Mouse (Mus musculus) heart, adult 9 months (tissue): Measurements from ENCODE around the gene Cers2.

Source experiments
- DNase-seq, 2 experiments: peaks; one replicate each; pipeline ENCODE4 v3.0.0; 2022; ENCODE audit warnings: low spot score in 2 of 2

The Cers2 gene

GRCm38 (mm10) chr3:95314486-95315093 is at the start of gene Cers2:
Gene Cers2 (plus strand): TSS chr3:95314791.
- no peak for DNase-seq

- no peak for DNase-seq
Observed at GRCm38 (mm10) chr3:95266052-95266451, 48.5 kb upstream of the Cers2 start.

DNA sequence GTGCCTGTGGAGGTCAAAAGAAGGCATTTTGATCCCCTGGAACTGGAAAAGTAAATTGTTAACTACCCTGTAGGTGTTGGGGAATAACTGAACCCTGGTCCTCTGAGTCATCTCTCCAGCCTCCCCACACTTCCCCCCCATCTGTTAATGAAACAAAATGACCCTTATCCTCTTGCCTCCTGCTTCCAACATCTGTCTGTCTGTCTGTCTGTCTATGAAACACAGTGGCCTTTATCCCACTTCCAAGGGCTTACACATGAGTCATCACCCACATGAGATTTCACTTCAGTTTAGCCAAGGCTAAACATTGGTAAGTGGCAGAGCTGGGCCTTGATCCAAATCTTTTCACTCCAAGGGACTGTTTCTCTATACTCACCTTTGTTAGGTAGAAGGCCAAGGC is 46.7 kb upstream of the Cers2 start:
- no peak for DNase-seq

- no peak for DNase-seq
Observed at GRCm38 (mm10) chr3:95269789-95270188, 44.8 kb upstream of the Cers2 start.

DNA sequence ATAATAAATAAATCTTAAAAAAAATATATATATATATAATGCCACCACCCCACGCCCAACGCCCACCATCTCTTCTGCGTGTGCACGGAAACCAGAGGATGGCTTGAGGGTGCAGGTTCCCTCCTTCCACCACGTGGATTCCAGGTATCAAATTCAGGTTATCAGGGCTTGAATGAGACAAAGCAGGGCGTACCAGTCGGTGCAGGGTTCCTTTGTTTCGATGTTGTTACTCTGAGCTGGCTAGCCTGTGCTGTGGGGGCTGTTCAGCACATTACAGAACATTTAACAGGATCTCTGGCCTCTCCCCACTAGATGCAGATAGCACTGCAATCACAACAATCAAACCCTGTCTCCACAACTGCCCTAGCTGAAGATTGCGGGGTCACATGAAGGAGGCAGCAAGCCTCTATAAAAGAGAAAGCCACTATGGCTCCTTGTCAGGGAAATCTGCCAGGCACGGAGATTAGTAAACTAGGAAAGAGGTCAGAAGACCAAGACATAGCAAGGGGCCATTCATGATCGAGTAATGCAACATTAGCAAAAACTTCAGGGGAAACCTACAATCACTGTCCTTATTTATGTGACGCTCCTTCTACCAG is 43.7 kb upstream of the Cers2 start:
- DNase-seq: no peak

GRCm38 (mm10) chr3:95273471-95273870 is 41.1 kb upstream of the Cers2 start:
- DNase-seq: no peak

- no peak for DNase-seq
Observed at GRCm38 (mm10) chr3:95274453-95274852, 40.1 kb upstream of the Cers2 start.

DNA sequence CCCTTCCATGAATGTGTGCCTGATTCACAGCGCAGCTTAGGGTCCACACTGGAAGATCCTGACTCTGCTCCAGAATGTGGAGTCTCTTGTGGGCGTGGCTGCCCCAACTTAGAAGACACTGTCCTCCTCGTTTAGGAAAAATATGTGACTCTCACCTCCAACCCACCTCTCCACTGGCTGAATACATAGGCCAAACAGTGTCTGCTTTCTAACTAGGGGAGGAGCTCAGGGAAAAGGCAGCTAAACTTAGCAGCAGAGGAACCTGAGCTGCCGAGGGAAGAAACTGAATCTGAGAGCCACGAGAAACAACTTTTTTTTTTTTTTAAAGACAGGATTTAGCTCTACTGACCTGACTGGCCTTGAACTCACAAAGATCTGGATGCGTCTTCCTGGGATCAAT is 39.4 kb upstream of the Cers2 start:
- no peak for DNase-seq

GRCm38 (mm10) chr3:95276428-95276934 is 38.1 kb upstream of the Cers2 start:
- no peak for DNase-seq

GRCm38 (mm10) chr3:95277149-95277551 is 37.4 kb upstream of the Cers2 start:
- peak in 1 of 2 experiments; percentile 51 for DNase-seq

DNA sequence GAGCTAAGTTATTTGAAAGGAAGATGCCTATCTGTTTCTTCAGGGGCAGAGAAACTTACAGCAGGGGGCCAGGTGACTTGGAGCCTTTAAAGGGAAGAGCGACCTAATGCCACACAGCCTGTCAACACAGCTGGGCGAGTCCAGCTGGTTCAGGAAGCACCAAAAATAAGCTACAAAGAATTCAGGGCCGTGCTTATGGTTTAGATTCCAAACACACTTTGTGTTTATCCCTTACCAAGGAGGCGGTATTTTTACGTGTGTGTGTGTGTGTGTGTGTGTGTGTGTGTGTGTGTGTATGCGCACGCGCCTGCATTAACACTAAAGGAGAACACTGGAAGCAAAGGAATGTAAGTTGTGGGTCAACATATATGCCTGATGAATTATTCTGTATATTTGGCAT is 33.8 kb upstream of the Cers2 start:
- DNase-seq: peak in 1 of 2 experiments; percentile 22

DNA sequence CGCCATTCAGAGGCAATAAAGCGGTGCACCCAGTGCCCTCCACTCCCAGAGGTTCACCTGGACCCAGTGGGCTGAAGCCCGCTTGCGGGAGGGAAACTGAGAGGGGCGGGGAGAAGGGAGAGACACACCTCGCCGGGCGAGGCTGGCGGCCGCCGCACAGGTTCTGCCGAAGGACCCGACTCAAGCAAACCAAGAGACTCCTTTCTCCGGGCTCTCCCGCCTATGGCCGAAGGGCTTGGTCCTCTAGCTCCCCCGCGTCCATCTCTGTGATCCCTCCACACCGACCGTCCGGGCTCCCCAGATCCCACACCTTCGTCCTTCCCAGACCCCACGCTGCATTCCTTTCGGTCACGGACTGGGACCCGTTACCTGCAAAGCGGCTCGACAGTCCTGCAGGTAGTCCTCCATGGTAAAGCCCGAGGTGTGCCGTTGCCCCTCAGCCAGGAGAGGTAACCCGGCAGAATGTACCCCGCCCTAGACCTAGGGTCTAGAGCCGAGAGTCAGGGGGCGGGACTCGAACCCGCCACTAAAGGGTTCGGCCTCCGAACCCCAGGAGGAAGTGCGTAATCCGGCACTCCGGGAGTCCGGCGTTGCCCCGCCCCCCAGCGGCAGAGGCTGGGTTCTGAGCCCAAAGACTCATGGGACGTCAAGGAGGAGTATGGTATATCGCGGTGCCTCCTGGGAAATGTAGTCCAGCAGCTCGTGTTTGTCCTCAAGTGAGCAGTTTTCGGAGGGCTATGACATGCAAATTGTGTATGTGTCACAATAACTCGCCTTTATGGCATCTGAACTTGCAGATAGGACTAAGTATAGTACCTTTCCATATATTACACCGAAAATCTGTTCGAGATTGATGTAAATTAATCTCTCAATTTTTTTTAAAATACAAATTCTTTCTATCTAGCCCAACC is 33.1 kb upstream of the Cers2 start, which contains the start of the genes Mindy1 and Prune1:
Gene Mindy1, plus strand, starts transcription at position 130 of the 911 bp plus-strand sequence.
Gene Prune1, minus strand, starts transcription at position 861 of the 911 bp plus-strand sequence.
- DNase-seq: peak; percentile 97 to 98

- peak; percentile 49 to 60 for DNase-seq
Observed at GRCm38 (mm10) chr3:95282381-95282864, 32.2 kb upstream of the Cers2 start.

GRCm38 (mm10) chr3:95282865-95283588 is 31.6 kb upstream of the Cers2 start:
- DNase-seq: peak; percentile 82

- DNase-seq: no peak
Observed at GRCm38 (mm10) chr3:95283589-95283941, 31.0 kb upstream of the Cers2 start.

DNA sequence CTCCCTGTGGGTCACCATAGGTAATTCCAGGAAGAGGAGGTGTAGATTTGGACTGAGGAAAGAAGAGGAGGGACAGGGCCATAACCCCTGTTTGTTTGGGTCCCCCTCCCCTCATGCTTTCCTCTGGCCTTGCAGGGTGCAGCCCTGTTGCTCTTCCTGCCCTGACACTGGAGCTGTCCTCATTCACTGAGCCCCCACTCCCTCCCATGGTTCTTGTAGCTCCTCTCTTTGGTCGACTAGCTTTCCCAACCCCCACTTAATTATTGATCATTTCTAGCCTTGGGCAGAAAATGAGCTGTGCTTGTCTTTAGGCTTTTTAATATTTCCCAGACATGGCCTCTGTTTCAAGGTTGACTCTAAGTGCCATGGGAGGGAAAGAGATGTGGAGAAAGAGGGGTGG is 30.5 kb upstream of the Cers2 start:
- no peak for DNase-seq

DNA sequence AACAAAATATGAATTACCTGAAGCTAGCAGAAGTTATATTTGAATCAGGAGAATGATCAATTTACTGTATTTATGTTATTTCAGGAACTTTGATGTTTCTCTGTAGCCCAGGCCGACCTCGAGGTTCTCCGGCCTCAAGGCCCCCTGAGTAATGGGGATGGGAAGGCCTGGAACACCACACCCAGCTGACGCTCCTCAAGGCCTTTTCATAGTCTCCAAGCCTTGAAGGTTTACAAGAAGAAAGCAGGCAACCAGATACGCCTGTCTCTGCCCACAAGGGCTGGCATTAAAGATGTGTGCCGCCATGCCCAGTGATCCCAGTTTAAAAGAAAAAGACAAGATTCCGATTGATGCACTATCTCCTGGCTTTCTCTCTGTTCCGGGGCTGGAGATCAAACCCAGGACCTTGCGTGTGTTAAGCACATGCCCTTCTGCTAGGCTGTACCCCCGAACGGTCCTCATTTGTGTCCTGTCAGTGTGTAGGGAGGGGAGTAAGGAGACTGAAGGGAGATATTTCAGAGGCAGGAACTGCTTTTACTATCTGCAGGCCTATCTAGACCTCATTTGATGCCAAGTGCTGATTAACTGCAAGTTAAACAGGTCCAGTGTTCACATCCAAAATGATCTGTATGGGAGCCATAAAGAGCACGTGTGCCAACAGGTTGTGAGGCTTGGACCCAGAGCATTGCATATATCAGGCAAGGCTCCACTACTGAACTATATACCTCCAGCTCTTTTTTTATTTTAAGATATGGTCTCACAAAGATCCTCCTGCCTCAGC is 29.9 kb upstream of the Cers2 start:
- DNase-seq: no peak

GRCm38 (mm10) chr3:95285390-95285789 is 29.2 kb upstream of the Cers2 start:
- DNase-seq: no peak

GRCm38 (mm10) chr3:95286011-95286410 is 28.6 kb upstream of the Cers2 start:
- no peak for DNase-seq

- peak; percentile 40 to 57 for DNase-seq
Observed at GRCm38 (mm10) chr3:95286510-95286909, 28.1 kb upstream of the Cers2 start.

DNA sequence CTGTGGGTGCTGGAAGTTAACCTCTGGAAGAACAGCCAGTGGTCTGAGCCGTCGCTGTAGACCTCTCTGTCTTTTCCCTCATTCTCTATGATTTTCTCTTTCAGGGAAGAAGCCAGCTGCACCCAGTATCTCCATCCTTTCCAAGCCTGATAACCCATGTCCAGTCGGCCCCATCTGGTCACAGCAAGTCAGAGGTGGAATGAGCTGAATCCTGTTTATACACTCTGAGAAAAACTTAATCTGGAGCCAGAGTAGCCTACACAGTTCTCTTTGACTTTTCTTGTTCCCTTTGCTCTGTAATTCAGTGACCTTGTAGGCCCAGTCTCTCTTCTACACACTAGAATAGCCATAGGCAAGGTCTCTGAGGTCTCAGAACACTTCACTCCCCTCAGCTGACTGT is 27.1 kb upstream of the Cers2 start:
- no peak for DNase-seq
